8 mouse cellular contexts compared by ENCODE assay signal in the genomic region with DNA sequence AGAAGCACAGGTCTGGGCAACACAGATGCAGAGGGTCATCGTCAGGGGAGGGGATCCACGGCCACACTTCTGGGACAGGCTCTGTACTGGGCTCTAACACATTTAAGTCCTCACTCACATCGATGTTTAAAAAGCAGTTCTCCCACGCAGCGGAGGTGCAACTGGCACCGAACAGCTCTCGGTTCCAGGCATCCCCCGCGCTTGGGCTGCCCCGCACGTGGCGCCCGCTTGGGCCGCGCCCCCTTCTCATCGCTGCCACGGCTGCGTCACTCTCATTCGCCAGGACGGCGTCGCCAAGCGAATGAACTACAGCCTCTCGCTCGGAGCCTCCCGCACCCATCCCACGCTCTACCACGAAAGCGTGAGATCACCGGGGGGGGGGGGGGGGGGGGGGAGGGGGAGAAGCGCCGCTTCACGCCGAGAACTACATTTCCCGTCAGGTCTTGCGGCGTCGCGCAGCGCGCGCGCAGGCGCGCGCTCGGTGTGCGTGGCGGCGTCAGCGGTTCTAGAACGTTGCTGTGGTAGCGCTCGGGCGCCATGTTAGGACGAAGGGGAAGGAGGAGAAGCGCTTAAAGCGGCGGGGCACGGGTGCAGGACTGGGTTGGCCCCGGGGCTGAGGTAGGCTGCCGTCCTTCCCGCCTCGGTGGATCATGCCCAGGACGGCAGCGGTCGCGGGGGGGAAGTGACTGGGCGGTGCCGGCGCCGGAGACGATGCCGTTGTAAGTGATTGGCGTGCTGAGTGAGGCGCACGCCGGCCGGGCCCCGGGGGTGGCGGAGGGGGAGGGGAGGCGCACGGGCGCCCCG. TPM values are rescaled to one million over a fixed set of nuclear protein-coding genes. Genes with fewer than 3 reads are reported as not detected.
DNase-seq lines count a peak whose midpoint lies in the region; ATAC-seq lines count a peak whose summit lies in the region.

Gene Papola (plus strand): TSS at position 499 of the 804 bp plus-strand sequence.

- intact Hi-C loops in gastrocnemius, postnatal 14 days (cut with DNase I; ENCODE audit: low total_unique reads): no loop called here
- intact Hi-C loops in left cerebral cortex, postnatal 10 days (cut with DNase I): no loop called here

- peak; percentile 80 for ATAC-seq in inflammation-experienced regulatory T-cells, adult 6 months
- ATAC-seq in megakaryocyte-erythroid progenitor cell, adult 5-6 weeks (replicated peaks; ENCODE audit: low FRiP score, low TSS enrichment, poor library complexity, severe bottlenecking): peak; percentile 93

- DNase-seq in adrenal gland, adult (ENCODE audit: inconsistent age in 2 of 2, low spot score in 1 of 2): peak; percentile 93 to 97
- DNase-seq in embryo, embryonic 10.5 days (ENCODE audit: low spot score): peak; percentile 91
- DNase-seq in gastrocnemius, postnatal 14 days: peak; percentile 89
- DNase-seq in left cerebral cortex, postnatal 10 days (ENCODE audit: extremely low spot score in 1 of 2, low spot score in 2 of 2): peak; percentile 88 to 94
- peak; percentile 88 for DNase-seq in right cerebral cortex, postnatal 25 days
- peak; percentile 83 to 85 for DNase-seq in urinary bladder, postnatal 4 days (ENCODE audit: low spot score in 2 of 2)

RNA-seq across cellular contexts. Expression of gene Papola, which starts in this region (rescaled TPM):
- 10 to 100 TPM; 64.5 to 70.9 TPM for total RNA-seq in gastrocnemius, postnatal 14 days (2021)
- polyA plus RNA-seq in inflammation-experienced regulatory T-cells, adult 6 months (2017; shearing (Covaris generic)): 100 to 1,000 TPM in 2 of 3 experiments, 10 to 100 TPM in 1; 98.1 to 132 (median 105) TPM
- 100 to 1,000 TPM; 130 TPM for total RNA-seq in left cerebral cortex, postnatal 10 days (2021)
- 201 and 263 TPM in 2 replicates for total RNA-seq in megakaryocyte-erythroid progenitor cell, adult 5-6 weeks (2014; fragmentation: Nextera tagmentation)
- 192 and 204 TPM in 2 replicates for total RNA-seq in megakaryocyte-erythroid progenitor cell, adult 5-6 weeks (2017)

Comparison
In these comparisons a context has a peak if more than half of its experiments do, and no peak if none do; other contexts are left out.
1. Peak in every context shown above with its lines: DNase-seq and ATAC-seq.